Mouse (Mus musculus) MEL (cell line): ENCODE measurements around the gene Afg1l.

Experiments used
- CHD2 ChIP-seq: IDR thresholded peaks from 2 replicates; pipeline ENCODE4 v1.6.1; 2011; ENCODE audit warnings: low read length, improper control_type of control experiment
- CTCF ChIP-seq, 3 experiments: IDR thresholded peaks in 2 of 3; conservative IDR thresholded peaks in 1 of 3; 2 replicates each; pipeline ENCODE4 v1.5.1; 2011 to 2012; ENCODE audit warnings: low read length in 3 of 3, low read depth in 2 of 3, mild to moderate bottlenecking in 2 of 3, improper control_type of control experiment in 1 of 3, inconsistent platforms in 1 of 3, mixed read lengths in 1 of 3, moderate library complexity in 1 of 3; ENCODE audit not compliant: control insufficient read depth in 1 of 3, insufficient read depth in 1 of 3, poor library complexity in 1 of 3, severe bottlenecking in 1 of 3
- ELF1 ChIP-seq: IDR thresholded peaks from 2 replicates; pipeline ENCODE4 v1.6.1; 2014; ENCODE audit warnings: low read depth, mild to moderate bottlenecking, inconsistent platforms, low read length, improper control_type of control experiment, moderate library complexity
- EP300 ChIP-seq, 2 experiments: IDR thresholded peaks; 2 replicates each; pipeline ENCODE4 v1.6.1; 2011; ENCODE audit warnings: improper control_type of control experiment in 2 of 2, low read length in 2 of 2, low read depth in 1 of 2, mild to moderate bottlenecking in 1 of 2
- NELFE ChIP-seq: IDR thresholded peaks from 2 replicates; pipeline ENCODE4 v1.6.1; 2011; ENCODE audit warnings: low read depth, low read length, improper control_type of control experiment
- POLR2AphosphoS2 ChIP-seq: IDR thresholded peaks from 2 replicates; pipeline ENCODE4 v1.6.1; 2011; ENCODE audit warnings: low read length, improper control_type of control experiment
- POLR2AphosphoS5 ChIP-seq: IDR thresholded peaks from 2 replicates; pipeline ENCODE4 v1.6.1; 2012; ENCODE audit warnings: low read depth, borderline replicate concordance, mild to moderate bottlenecking, inconsistent platforms, low read length, moderate library complexity, mixed read lengths
- RCOR1 ChIP-seq: IDR thresholded peaks from 2 replicates; pipeline ENCODE4 v1.6.1; 2012; ENCODE audit warnings: low read depth, mild to moderate bottlenecking, inconsistent platforms, low read length, improper control_type of control experiment
- UBTF ChIP-seq: IDR thresholded peaks from 2 replicates; pipeline ENCODE4 v1.6.1; 2012; ENCODE audit warnings: low read depth, mild to moderate bottlenecking, inconsistent platforms, low read length, improper control_type of control experiment, moderate library complexity, borderline replicate concordance; ENCODE audit not compliant: insufficient read depth
- USF2 ChIP-seq, 2 experiments: IDR thresholded peaks; 2 replicates each; pipeline ENCODE4 v1.6.1; 2011 to 2012; ENCODE audit warnings: improper control_type of control experiment in 2 of 2, low read length in 2 of 2, borderline replicate concordance in 1 of 2, inconsistent platforms in 1 of 2, low read depth in 1 of 2, mild to moderate bottlenecking in 1 of 2; ENCODE audit not compliant: insufficient read depth in 1 of 2

GRCm38 (mm10) chr10:42296559-42296958 lies 181.8 kb downstream of the Afg1l start:
- TF ChIP-seq CTCF (IDR thresholded peaks at IDR 0.05 in 2 of 3, conservative IDR thresholded peaks at IDR 0.05 in 1 of 3; ENCODE audit: control insufficient read depth in 1 of 3, insufficient read depth in 1 of 3, low read depth in 2 of 3, low read length in 3 of 3, poor library complexity in 1 of 3, severe bottlenecking in 1 of 3), result peak in 1 of 3 experiments; percentile 31; a peak in 2 of 6 replicates
- TF ChIP-seq EP300 (IDR thresholded peaks at IDR 0.05; ENCODE audit: low read depth in 1 of 2, low read length in 2 of 2), result peak in 1 of 2 experiments; percentile 45; a peak in 1 of 4 replicates
- TF ChIP-seq POLR2AphosphoS2, result no peak
- TF ChIP-seq USF2 (IDR thresholded peaks at IDR 0.05; ENCODE audit: borderline replicate concordance in 1 of 2, insufficient read depth in 1 of 2, low read depth in 1 of 2, low read length in 2 of 2), result no peak
- no peak for TF ChIP-seq NELFE
- TF ChIP-seq ELF1, result no peak
- TF ChIP-seq CHD2, result no peak
- no peak for TF ChIP-seq RCOR1
- TF ChIP-seq POLR2AphosphoS5, result no peak
- no peak for TF ChIP-seq UBTF
